Mouse (Mus musculus) erythroblast, embryonic 14.5 days (primary cell): ENCODE results near the gene Prlh. TPM values are rescaled to one million over a fixed set of nuclear protein-coding genes. Genes with fewer than 3 reads are reported as not detected.

Experiments used
- H3K27me3 ChIP-seq: 2 replicates; pipeline ENCODE4 v1.6.1; 2012; ENCODE audit warnings: inconsistent platforms; ENCODE audit not compliant: control insufficient read depth
- H3K36me3 ChIP-seq: 2 replicates; pipeline ENCODE4 v1.6.1; 2012; ENCODE audit warnings: mild to moderate bottlenecking, inconsistent platforms; ENCODE audit not compliant: control insufficient read depth
- H3K4me1 ChIP-seq: 2 replicates; pipeline ENCODE4 v1.6.1; 2012; ENCODE audit warnings: inconsistent platforms; ENCODE audit not compliant: control insufficient read depth
- H3K4me3 ChIP-seq: replicated peaks from 2 replicates; pipeline ENCODE3; 2012; ENCODE audit warnings: moderate library complexity, mild to moderate bottlenecking, inconsistent platforms
- H3K9me3 ChIP-seq: 2 replicates; pipeline ENCODE4 v1.6.1; 2012; ENCODE audit warnings: low read length, inconsistent platforms, mixed read lengths; ENCODE audit not compliant: control insufficient read depth
- GATA1 ChIP-seq: IDR thresholded peaks from 2 replicates; pipeline ENCODE4 v1.6.1; 2012; ENCODE audit warnings: low read length, inconsistent platforms, mixed read lengths
- TAL1 ChIP-seq: IDR thresholded peaks from 3 replicates; pipeline ENCODE4 v1.6.1; 2012; ENCODE audit warnings: low read length, inconsistent platforms, mixed read lengths
- polyA plus RNA-seq: library from polyadenylated mRNA; stranded (reverse); fragments of >175 nt; gene quantifications from 2 replicates; pipeline ENCODE4 v1.2.3, GENCODE M21; 2012

Gene Prlh
- polyA plus RNA-seq, 1 experiment = 0.97 TPM

- Histone ChIP-seq H3K27me3 (peaks cover 5% of the 10 kb centered on the region), H3K36me3 (no peaks in the 10 kb centered on the region; the same call in 1 of the 2 replicates), H3K4me3 (no peak overlapping the region), H3K4me1 (peaks cover 83% of the 10 kb centered on the region), H3K9me3 (no peaks in the 10 kb centered on the region)
- TF ChIP-seq GATA1 (no peak), TAL1 (no peak)
These were observed 5.7 kb upstream of the Prlh start for GRCm38 (mm10) chr1:90947252-90947651.

DNA sequence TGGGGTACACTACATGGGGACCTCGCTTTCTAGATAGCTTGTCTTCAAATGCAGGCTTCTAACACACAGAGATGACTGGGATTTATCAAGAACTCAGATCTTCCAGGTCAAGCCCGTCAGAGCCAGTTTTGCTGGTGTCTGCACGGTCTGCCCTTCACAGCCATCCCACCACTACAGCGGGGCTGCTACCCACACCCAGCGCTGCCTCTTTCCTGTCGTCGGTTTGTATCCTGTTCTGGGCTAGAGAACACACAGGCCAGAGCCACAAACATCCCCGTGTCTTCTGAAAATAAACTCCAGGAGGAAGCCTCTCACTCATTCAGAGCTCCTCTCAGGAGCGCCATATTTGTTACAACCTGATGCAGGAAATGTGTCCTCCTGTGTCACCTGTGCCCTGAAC lies 3.6 kb upstream of the Prlh start:
- Histone ChIP-seq H3K27me3 (peaks cover 5% of the 10 kb centered on the region), H3K36me3 (no peaks in the 10 kb centered on the region; the same call in 1 of the 2 replicates), H3K4me3 (no peak overlapping the region), H3K9me3 (no peaks in the 10 kb centered on the region), H3K4me1 (peaks cover 78% of the 10 kb centered on the region)
- TF ChIP-seq GATA1 (no peak), TAL1 (no peak)

DNA sequence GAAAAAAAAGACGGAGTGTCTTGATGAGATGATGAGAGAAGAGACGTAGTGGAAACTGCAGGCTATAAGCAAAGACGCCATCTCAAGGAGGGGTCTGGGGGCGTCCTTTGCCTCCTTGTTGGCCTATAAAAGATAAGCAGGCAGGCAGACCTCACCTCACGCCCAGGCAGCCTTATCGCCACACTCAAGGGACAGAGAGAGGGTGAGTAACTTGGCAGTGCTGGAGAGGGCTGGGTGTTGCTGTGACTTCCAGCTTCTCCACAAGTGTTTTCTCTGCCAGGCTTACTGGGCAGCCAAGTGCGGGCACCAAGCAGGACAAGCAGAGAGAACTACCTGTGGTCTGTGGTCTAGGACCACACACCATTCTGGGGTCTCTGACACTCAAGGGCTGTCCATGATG lies 1.2 kb upstream of the Prlh start:
- Histone ChIP-seq H3K27me3 (peaks cover 5% of the 10 kb centered on the region), H3K9me3 (no peaks in the 10 kb centered on the region), H3K36me3 (no peaks in the 10 kb centered on the region), H3K4me3 (no peak overlapping the region), H3K4me1 (peaks cover 55% of the 10 kb centered on the region)
- no peak for TF ChIP-seq TAL1

GRCm38 (mm10) chr1:90953688-90954087 lies 780 bp downstream of the Prlh start:
- Histone ChIP-seq H3K36me3 (no peaks in the 10 kb centered on the region), H3K4me1 (peaks cover 35% of the 10 kb centered on the region), H3K9me3 (no peaks in the 10 kb centered on the region), H3K4me3 (no peak overlapping the region), H3K27me3 (peaks cover 5% of the 10 kb centered on the region)
- TF ChIP-seq TAL1 = no peak
- TF ChIP-seq GATA1 = no peak

GRCm38 (mm10) chr1:90956245-90957096 lies 3.6 kb downstream of the Prlh start:
- TF ChIP-seq TAL1 (no peak), GATA1 (no peak)
- peaks cover 14% of the 10 kb centered on the region for H3K4me1 ChIP-seq
- no peaks in the 10 kb centered on the region for H3K27me3 ChIP-seq
- no peaks in the 10 kb centered on the region for H3K9me3 ChIP-seq
- H3K36me3 ChIP-seq = no peaks in the 10 kb centered on the region
- H3K4me3 ChIP-seq = no peak overlapping the region

DNA sequence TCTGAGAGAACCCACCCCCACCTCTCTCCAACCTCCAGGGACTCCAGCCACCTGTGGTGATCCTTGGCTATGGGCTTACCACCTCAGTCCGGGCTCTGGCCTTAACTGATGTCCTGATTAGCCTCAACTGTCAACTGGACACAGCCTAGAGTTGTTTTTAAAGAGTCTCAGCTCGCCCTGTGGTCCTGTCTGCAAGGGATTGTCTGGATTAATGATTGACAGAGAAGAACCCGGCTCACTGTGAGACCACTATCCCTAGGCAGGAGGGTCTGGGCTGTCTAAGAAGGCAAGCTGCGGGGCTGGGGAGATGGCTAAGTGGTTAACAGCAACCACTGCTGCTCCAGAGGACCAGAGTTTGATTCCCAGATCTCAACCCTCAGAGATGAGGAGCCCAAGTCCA lies 9.6 kb downstream of the Prlh start:
- Histone ChIP-seq H3K4me3 (no peak overlapping the region), H3K9me3 (no peaks in the 10 kb centered on the region), H3K4me1 (no peaks in the 10 kb centered on the region; the same call in 1 of the 2 replicates), H3K27me3 (no peaks in the 10 kb centered on the region), H3K36me3 (no peaks in the 10 kb centered on the region)
- TF ChIP-seq TAL1 = no peak
- no peak for TF ChIP-seq GATA1

GRCm38 (mm10) chr1:90962994-90963393 lies 10.1 kb downstream of the Prlh start:
- H3K27me3 ChIP-seq = no peaks in the 10 kb centered on the region
- H3K36me3 ChIP-seq = no peaks in the 10 kb centered on the region
- H3K4me1 ChIP-seq = no peaks in the 10 kb centered on the region; the same call in 1 of the 2 replicates
- H3K9me3 ChIP-seq = no peaks in the 10 kb centered on the region
- H3K4me3 ChIP-seq = no peak overlapping the region
- TF ChIP-seq GATA1 (no peak), TAL1 (no peak)

DNA sequence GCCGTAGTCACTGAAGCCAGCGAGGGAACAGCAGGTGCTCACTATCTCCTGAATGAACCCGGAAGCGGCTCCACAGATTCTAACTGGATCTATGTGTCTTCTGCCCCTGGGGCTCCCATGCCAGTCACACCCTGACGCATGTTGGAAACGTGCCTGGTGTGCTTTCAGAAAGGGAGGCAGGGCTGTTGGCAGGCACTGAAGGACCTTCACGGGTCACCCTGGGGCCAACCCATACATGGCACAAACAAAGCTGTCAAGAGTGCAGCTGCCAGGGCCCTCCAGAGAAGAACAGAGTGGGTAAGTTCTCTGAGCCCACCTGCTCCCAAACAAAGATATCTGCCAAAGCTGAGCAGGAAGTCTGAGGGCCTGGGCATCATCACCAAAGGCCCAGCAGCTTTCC lies 14.7 kb downstream of the Prlh start:
- Histone ChIP-seq H3K9me3 (no peaks in the 10 kb centered on the region), H3K27me3 (no peaks in the 10 kb centered on the region), H3K36me3 (no peaks in the 10 kb centered on the region), H3K4me1 (no peaks in the 10 kb centered on the region; the same call in 1 of the 2 replicates), H3K4me3 (no peak overlapping the region)
- no peak for TF ChIP-seq TAL1
- TF ChIP-seq GATA1 = no peak

GRCm38 (mm10) chr1:90968649-90969048 lies 15.7 kb downstream of the Prlh start:
- H3K4me1 ChIP-seq = peaks cover 2% of the 10 kb centered on the region
- peak overlapping the region; percentile 36 for H3K4me3 ChIP-seq
- no peaks in the 10 kb centered on the region for H3K27me3 ChIP-seq
- no peaks in the 10 kb centered on the region for H3K9me3 ChIP-seq
- TF ChIP-seq GATA1 (no peak), TAL1 (no peak)
- no peaks in the 10 kb centered on the region for H3K36me3 ChIP-seq

DNA sequence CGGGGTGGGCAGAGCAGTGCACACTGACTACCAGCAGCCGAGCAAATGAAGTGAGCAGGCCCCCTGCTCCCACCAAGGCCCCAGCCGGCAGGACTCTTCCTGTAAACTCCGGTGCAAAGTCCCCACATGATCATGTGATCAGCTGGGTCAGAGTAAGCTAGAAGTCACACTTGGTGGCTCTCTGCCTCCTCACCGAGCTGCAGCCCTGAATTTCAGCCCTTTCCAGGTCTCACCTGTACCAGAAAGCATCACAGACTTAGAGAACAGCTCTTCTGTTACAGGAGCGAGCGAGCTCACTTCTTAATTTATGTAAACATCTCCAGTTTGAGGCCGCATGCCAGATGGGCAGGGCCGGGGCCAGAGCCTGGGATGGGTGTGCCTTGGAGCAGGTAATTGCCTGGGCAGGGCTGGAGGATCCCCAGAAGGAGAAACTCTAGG lies 16.5 kb downstream of the Prlh start, which contains the start of gene Rab17:
Gene Rab17, minus strand, starts transcription at position 315 of the 438 bp plus-strand sequence.
- Histone ChIP-seq H3K36me3 (no peaks in the 10 kb centered on the region), H3K4me1 (peaks cover 2% of the 10 kb centered on the region), H3K27me3 (no peaks in the 10 kb centered on the region), H3K4me3 (peak within 1 kb of the TSS; percentile 36), H3K9me3 (no peaks in the 10 kb centered on the region)
- TF ChIP-seq GATA1 (no peak), TAL1 (no peak)
